Mouse (Mus musculus) thymus, adult 2 months (tissue): ENCODE measurements at regions not wholly inside any gene's neighbourhood (a gene's known extent, or its start where the extent isn't known, plus 50 kb on each side); places are given as distances from the start of the nearest gene placed in this dataset.

Experiments
- DNase-seq: peaks from one replicate; pipeline ENCODE4 v3.0.0; 2021
- H3K27ac ChIP-seq: fragments of 200-500 bp; 2 replicates; pipeline ENCODE4 v1.5.1; 2012; ENCODE audit warnings: low read length, control low read depth; ENCODE audit not compliant: control insufficient read depth, insufficient read depth
- H3K27me3 ChIP-seq: fragments of 200-500 bp; 2 replicates; pipeline ENCODE4 v1.6.1; 2012; ENCODE audit warnings: mild to moderate bottlenecking, low read length, moderate library complexity, mixed read lengths; ENCODE audit not compliant: control insufficient read depth, insufficient read depth
- H3K36me3 ChIP-seq: fragments of 200-500 bp; 2 replicates; pipeline ENCODE4 v1.6.1; 2012; ENCODE audit warnings: mild to moderate bottlenecking, low read length, moderate library complexity; ENCODE audit not compliant: control insufficient read depth, insufficient read depth
- H3K4me1 ChIP-seq: fragments of 200-500 bp; replicated peaks from 2 replicates; pipeline ENCODE4 v1.6.1; 2012; ENCODE audit warnings: low read length; ENCODE audit not compliant: control insufficient read depth, insufficient read depth
- H3K4me3 ChIP-seq: fragments of 200-500 bp; 2 replicates; pipeline ENCODE4 v1.5.1; 2012; ENCODE audit warnings: mild to moderate bottlenecking, low read length, control low read depth, moderate library complexity; ENCODE audit not compliant: control insufficient read depth, insufficient read depth
- CTCF ChIP-seq: fragments of 200-500 bp; IDR thresholded peaks from 2 replicates; pipeline ENCODE4 v1.5.1; 2012; ENCODE audit warnings: mild to moderate bottlenecking, control low read depth, low read length, moderate library complexity, borderline replicate concordance; ENCODE audit not compliant: control insufficient read depth, poor library complexity, insufficient read depth; ENCODE audit errors: extremely low read depth
- POLR2A ChIP-seq: fragments of 200-500 bp; IDR thresholded peaks from 2 replicates; pipeline ENCODE4 v1.6.1; 2012; ENCODE audit warnings: mild to moderate bottlenecking, low read length, control low read depth, moderate library complexity; ENCODE audit not compliant: control insufficient read depth, poor library complexity, insufficient read depth; ENCODE audit errors: extremely low read depth
- whole genome bisulfite sequencing: fragments of 180-500 bp; shearing (Covaris S2); methylation state at CpG from one replicate; pipeline ENCODE4 v1.1.7; 2018; 5-methylcytosine and 5-hydroxymethylcytosine counted together

- 96% methylated on average over 9 of the region's 9 CpGs for WGBS
- Histone ChIP-seq H3K27me3 (no peaks in the 10 kb centered on the region), H3K27ac (no peak overlapping the region), H3K4me3 (no peak overlapping the region), H3K36me3 (no peaks in the 10 kb centered on the region), H3K4me1 (no peaks in the 10 kb centered on the region; the same call in 1 of the 2 replicates)
- DNase-seq: no peak
- TF ChIP-seq CTCF (no peak), POLR2A (no peak)
Observed at GRCm38 (mm10) chr17:88273520-88273919, 167.0 kb upstream of the Foxn2 start.

- no peak for DNase-seq
- 69% methylated on average over 14 of the region's 14 CpGs for WGBS
Observed at GRCm38 (mm10) chr17:88274003-88274698, 166.4 kb upstream of the Foxn2 start.

GRCm38 (mm10) chr17:88274720-88275433, 165.6 kb upstream of the Foxn2 start:
- no peak overlapping the region for H3K27ac ChIP-seq
- TF ChIP-seq CTCF (no peak), POLR2A (no peak)
- 85% methylated on average over 6 of the region's 6 CpGs for WGBS
- no peak for DNase-seq
- H3K4me3 ChIP-seq: no peak overlapping the region
- H3K36me3 ChIP-seq: no peaks in the 10 kb centered on the region
- H3K27me3 ChIP-seq: no peaks in the 10 kb centered on the region
- H3K4me1 ChIP-seq: no peaks in the 10 kb centered on the region; the same call in 1 of the 2 replicates

More at GRCm38 (mm10) chr17:88274003-88274698, 166.4 kb upstream of the Foxn2 start:
- TF ChIP-seq POLR2A (no peak), CTCF (no peak)
- Histone ChIP-seq H3K27me3 (no peaks in the 10 kb centered on the region), H3K4me3 (no peak overlapping the region), H3K27ac (no peak overlapping the region), H3K36me3 (no peaks in the 10 kb centered on the region), H3K4me1 (no peaks in the 10 kb centered on the region; the same call in 1 of the 2 replicates)

DNA sequence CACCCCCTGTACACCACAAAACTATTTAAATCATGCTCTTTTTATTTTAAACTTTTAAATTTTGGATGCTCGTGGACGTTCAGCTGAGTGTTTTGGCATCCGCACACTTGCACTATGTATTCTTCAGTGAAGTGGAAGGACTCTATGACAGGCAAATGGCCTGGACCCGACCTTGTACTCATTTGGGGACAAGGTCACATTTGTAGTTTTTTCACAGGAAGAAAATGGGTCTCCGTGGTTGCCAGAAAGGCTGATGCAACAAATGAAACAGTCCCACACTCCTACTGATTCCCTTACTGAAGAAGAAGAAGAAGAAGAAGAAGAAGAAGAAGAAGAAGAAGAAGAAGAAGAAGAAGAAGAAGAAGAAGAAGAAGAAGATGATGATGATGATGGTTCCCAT, 160.9 kb upstream of the Foxn2 start:
- no peak overlapping the region for H3K4me3 ChIP-seq
- 46% methylated on average over 5 of the region's 5 CpGs for WGBS
- DNase-seq: no peak
- TF ChIP-seq CTCF (no peak), POLR2A (no peak)
- H3K27me3 ChIP-seq: no peaks in the 10 kb centered on the region
- no peaks in the 10 kb centered on the region for H3K4me1 ChIP-seq
- H3K36me3 ChIP-seq: no peaks in the 10 kb centered on the region
- no peak overlapping the region for H3K27ac ChIP-seq

GRCm38 (mm10) chr17:88282711-88283110, 157.8 kb upstream of the Foxn2 start:
- Histone ChIP-seq H3K4me3 (no peak overlapping the region), H3K27ac (no peak overlapping the region), H3K4me1 (no peaks in the 10 kb centered on the region), H3K27me3 (no peaks in the 10 kb centered on the region), H3K36me3 (no peaks in the 10 kb centered on the region)
- no peak for DNase-seq
- TF ChIP-seq CTCF: no peak
- TF ChIP-seq POLR2A: no peak
- WGBS: 89% methylated on average over 1 of the region's 1 CpGs

GRCm38 (mm10) chr17:88284477-88284876, 156.0 kb upstream of the Foxn2 start:
- H3K27me3 ChIP-seq: no peaks in the 10 kb centered on the region
- H3K36me3 ChIP-seq: no peaks in the 10 kb centered on the region
- no peak overlapping the region for H3K27ac ChIP-seq
- TF ChIP-seq POLR2A (no peak), CTCF (no peak)
- no peak overlapping the region for H3K4me3 ChIP-seq
- no peak for DNase-seq
- no peaks in the 10 kb centered on the region for H3K4me1 ChIP-seq
- WGBS: 88% methylated on average over 3 of the region's 3 CpGs
